Mouse (Mus musculus) cerebellum, adult 11-12 months (tissue): ENCODE data around the gene 1500011B03Rik.
A peak's percentile ranks its signal among the peaks of the same experiment; 100 is the strongest.

Experiments used
- DNase-seq: peaks from one replicate; pipeline ENCODE4 v3.0.0; 2022

The 1500011B03Rik gene

GRCm38 (mm10) chr5:114779956-114780489 is 43.2 kb downstream of the 1500011B03Rik start:
- peak; percentile 56 for DNase-seq

- DNase-seq = peak; percentile 44
Observed at GRCm38 (mm10) chr5:114776174-114776573, 47.1 kb downstream of the 1500011B03Rik start.

- peak; percentile 52 for DNase-seq
Observed at GRCm38 (mm10) chr5:114775056-114775979, 48.0 kb downstream of the 1500011B03Rik start, which contains the start of gene Git2. Git2 (minus strand) TSS chr5:114775517.

- DNase-seq = peak; percentile 91
Observed at GRCm38 (mm10) chr5:114774403-114775051, 48.7 kb downstream of the 1500011B03Rik start, which contains the start of gene Ankrd13a. Ankrd13a (plus strand) TSS chr5:114774677.

- DNase-seq = peak; percentile 56
Observed at GRCm38 (mm10) chr5:114773780-114774179, 49.5 kb downstream of the 1500011B03Rik start.

- peak; percentile 97 for DNase-seq
Observed at GRCm38 (mm10) chr5:114773211-114773710, 50.0 kb downstream of the 1500011B03Rik start.

DNA sequence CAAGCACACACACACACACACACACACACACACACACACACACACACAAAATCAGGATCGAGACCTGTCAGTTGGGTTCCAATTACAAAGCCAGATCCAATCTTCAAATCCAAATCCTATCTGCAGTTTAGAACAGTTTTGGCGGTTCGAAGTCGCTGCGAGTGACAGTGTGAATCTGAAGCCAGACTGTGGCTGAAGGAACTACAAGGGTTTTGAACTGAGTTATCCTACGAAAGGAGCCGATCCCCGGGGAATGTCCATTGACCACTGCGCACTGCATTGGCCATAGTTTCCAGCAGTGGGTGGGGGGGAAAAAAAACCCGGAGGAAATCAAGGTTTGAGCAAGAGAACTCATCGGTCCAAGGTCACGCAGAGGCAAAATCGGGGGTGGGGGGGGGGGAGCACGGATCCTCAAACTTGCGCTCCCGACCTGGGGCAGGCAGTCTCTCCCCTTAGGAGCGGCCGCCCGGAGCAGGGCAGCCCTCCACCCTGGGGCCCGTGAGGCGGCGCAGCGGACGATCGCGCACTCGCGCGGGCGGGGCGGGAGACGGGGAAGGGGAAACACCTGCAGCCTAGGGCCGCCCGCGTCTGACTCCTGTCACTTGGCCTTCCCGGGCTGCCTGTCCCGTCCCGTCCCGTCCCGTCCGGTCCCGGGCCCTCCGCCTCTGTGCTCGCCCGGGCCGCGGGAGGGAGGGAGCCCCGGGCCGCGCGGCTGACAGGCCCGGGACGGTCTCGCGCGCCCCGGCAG is 50.6 kb downstream of the 1500011B03Rik start:
- DNase-seq = peak; percentile 77

DNA sequence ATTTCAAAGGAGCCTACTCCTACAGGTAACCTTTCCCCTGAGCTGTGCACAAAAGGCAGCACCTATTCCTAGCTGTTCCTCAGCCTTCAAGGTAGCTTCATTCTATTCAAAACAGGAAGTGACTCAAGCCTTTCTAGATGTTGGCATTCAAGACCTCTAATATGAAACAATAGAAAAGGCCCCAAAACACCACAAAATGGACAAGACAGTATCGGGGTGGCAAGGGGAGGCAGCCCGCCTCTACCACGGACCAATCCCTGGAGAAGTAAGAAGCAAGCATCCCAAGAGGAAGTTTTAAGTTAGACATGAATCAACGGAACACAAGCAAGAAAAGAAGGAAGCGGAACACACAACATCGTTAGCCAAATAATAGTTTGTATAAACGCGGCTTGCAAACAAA is 51.5 kb downstream of the 1500011B03Rik start:
- DNase-seq = no peak

DNA sequence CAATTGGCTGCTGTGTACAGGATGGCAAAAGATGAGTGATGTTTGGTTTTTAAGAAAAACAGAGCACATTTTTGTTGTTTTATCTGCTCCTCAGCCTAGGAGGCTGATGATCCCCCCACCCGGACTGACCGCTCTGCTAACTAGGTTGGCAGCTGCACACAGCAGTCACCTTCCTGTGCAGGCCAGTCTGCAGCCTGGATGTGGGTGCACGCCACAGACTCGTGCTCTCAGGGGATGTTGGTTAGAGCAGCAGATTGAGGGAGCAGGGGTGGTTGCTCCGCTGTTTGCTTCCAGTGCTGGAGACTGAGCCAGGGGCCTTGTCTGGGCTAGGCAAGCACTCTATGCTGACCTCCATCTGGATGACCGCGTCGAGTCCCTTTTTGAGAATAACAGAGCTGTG is 53.5 kb downstream of the 1500011B03Rik start:
- peak; percentile 51 for DNase-seq

DNA sequence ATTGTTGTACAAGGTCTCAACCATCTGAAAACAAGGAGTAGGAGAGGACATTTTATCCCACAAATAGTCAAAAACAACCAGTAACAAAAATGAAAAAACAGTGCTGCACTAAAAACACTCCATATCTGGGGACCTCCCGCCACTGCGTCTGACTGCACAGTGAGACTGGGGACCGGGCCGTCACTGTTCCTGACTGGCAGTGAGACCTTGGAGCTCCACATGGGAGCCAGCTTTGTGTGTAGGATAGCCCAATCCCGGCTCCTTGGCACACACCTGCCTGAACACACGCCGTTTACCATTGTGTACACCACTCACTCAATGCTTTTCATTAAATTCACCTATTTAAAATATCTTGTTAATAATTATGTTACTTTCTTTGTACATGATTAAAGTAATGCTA is 56.1 kb downstream of the 1500011B03Rik start:
- no peak for DNase-seq

DNA sequence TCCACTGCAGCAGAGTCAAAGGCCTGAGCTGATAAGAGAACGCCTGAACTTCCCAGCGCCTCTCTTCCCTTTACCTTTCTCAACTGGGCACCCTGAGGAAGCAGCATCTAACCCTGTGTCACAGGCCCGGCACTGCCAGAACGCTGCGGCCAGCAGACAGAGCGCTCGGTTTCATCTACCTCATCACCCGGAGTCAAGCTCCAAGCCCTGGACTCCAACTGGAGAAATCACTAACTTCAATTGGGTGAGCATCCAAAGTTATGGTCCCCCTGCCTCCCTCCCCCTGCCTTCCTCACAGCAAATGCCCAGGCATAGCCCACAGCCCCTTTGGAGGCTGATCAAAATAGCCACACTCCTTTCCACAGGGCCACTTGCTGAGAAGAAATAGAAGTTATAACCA is 56.6 kb downstream of the 1500011B03Rik start:
- peak; percentile 57 for DNase-seq

DNA sequence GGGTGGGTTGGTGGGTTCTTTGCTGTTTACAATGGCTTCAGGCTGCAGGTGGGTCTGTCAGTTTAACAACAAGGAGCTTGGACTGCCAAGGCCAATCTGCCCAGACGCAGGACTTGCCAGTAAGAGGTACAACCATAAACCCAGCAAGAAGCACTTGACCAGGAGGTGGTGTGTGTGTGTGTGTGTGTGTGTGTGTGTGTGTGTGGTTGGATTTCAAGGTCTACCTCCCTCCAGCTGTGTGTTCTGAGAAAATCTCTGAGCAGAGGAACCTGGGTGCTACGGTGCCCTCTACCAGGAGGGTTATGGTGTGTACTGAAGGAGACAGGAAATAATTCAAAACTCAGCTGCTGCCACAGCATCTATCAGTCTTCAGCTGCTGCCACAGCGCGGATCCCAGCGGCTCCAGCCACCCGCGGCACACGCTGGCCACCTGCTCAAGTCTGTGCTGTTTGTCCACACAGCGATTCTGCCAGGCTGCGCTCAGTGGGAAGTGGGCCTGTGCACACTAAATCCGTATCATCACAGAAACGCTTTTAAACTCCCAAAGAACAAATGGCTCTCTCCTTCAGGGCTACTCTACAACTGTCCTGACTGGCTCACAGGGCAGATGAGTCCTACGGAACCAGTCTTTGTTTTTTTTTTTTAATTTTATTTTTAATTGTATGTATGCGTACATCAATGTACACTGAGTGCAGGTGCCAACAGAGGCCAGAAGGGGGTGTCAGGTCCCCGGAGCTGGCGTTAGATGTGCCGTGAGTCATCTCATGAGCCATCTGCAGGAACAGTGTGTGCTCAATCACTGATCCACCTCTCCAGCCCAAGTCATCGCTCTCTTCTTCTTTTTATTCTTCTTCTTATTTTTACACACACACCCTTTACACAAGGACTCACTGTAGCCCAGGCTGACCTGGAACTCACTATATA is 58.2 kb downstream of the 1500011B03Rik start:
- peak; percentile 87 for DNase-seq

DNA sequence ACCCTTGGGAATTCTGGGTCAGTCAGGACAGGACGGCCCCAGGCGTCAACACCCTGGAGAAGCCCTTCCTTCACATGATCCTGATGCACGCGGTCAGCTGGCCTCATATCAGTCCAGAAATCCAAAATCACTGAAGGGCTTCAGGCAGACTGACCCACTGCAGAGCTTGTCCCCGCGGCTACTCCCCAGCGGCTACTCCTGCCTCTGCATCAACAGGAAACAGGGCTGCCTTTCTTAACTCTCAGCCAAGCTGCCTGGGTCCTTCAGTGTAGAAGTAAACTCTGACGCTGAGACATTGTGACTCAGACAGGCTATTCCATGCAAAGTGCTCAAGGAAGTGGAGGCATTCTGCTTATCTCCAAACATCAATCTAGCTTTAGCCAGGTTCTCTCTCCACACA is 61.3 kb downstream of the 1500011B03Rik start:
- no peak for DNase-seq

GRCm38 (mm10) chr5:114759536-114760090 is 63.7 kb downstream of the 1500011B03Rik start:
- DNase-seq = no peak
